Mouse (Mus musculus) cerebellum, postnatal 25 days (tissue): ENCODE results near the gene Gabpa.

ENCODE experiments used
- DNase-seq, 2 experiments: peaks; one replicate each; pipeline ENCODE4 v3.0.0; 2021; ENCODE audit warnings: mixed read lengths in 2 of 2

Gabpa gene

DNA sequence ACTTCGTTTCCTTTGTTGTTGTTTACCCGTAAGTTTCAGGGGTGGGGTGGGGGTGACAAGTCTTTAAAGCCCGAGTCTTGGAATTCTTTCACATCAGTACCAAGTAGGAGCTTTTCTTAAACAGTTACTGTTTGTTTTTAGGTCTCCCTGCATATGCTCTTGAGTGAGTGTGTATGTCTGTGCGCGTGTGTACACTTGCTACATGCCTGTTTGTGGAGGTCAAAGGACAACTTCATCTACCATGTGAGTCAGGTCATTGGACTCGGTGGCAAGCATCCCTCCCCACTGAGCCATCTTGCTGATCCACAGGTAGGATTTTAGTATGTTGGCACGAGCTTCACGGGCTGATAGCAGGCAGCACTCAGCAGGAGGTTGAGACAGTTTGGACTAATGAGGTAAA is 39.1 kb downstream of the Gabpa start:
- no peak for DNase-seq

DNA sequence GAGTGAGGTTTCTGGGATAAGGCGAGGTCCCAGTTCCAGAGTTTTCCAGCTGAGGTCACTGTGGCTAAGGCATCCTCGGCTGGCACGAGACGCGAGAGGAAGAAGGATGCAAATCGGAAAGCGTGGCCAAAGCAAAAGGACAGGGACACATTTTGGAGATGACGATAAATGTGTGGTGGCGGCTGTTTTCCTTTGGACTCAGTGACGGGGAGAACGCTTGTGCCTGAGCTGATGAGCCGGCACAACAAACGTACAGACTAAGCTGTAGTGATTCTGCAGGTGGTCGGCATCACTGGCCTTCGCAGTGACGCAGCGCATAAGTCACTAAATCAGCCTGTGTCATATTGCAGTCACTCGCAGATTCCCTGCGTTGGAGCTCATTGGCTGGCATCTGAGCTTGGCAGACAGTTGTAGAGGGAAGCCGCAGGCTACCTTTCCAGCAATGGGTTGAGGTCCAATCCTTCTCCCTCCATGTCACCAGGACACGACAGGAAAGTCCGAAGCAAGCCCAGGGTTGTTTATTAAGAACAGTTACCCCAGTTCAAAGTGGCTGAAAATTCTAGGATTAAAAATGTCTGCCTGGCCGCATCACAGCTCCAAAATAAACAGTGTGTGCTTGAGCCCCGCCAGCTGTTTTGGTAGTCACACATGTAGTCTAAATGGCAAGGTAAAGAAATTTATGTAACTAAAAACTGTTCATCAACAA is 40.4 kb downstream of the Gabpa start:
- peak; percentile 36 to 46 for DNase-seq

DNA sequence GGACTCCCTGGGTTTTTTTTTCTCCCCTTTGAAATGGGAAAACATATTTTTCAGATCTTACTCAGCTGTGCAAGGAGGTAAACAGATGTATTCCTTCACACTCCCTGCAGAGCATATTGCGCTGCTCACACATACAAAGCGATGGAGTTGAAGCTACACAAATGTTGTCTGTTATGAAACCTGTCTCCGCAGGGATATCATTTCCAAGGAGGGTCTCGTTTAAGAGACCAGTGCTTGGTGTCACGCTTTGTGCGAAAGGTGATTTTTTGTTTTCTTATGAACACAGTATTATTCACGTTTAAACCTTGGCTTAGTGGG is 41.0 kb downstream of the Gabpa start:
- no peak for DNase-seq

DNA sequence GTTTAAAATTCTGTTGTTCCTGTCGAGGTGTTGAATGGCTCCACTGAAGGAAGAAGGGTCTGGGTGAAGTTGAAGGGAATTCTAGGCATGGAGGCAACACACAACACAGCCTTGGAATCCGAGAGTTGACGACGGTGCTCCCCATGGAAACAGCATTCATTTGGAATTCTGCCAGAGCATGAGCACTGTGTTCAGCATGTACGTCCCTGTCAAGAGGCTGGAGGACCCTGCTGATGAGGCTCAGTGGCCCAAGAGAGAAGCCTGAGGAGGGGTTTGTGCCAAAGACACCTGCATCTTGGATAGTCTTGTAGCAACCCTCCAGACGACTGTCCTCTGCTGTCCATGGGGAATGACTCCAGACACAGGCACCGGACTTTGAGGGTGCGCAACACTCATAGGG is 41.4 kb downstream of the Gabpa start:
- DNase-seq: no peak

DNA sequence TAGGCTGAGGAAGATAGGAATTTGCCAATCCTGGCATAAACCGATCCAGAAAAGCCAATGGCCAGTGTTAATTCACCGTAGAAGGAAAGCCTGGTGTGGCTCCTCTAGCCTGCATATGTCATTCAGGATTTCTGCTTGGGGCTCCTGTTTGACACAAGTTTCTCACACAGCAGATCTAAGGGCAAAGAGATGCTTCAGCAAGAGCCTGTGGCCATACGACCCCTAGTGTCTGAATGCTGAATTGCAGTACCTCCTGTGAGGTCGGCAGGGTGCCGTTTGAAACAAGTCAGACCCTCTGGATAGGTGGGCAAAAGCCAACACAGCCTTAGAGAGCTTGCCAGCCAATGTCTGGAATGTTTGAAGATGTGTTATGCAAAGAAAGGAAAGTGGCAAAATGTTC is 44.4 kb downstream of the Gabpa start:
- DNase-seq: peak; percentile 75 to 87

DNA sequence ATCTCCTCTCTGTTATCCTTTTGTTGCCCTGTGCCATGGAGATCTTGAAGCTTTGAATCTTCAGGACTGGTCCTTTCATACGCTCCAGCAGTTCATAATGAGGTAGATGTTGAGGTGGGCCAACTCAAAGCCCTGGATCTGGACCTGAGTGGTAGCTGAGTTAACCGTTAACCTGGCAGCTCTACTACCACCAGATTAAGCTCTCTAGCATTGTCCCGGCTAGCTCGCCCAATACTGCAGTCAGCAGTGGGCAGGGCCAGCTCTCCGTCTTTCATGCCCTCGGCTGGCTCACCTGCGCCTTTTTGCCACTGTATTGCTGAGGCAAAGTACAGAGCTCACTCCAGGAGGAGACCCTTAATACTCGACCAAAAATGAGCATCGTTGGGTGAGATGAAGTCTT is 46.4 kb downstream of the Gabpa start:
- no peak for DNase-seq

DNA sequence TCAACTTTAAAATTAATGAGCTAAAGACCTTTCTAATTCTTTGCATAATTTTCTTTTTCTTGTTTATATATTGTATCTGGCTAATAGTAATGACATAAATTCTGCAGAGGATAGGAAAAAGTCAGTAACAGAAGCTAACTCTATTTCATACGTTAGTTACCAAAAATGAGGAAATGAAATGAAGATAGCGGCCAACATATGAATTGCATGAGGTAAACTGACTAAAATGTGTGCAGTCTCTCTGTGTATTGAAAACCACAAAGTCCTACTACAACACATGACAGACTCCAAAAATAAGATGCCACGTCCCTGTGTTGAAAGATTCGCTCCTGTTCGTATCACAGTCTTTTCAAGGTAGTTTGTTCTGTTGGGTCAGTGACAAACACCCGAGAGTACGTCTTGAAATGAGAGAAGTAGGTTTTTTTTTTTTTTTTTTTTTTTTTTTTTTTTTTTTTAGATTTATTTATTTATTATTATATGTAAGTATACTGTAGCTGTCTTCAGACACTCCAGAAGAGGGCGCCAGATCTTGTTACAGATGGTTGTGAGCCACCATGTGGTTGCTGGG is 47.1 kb downstream of the Gabpa start:
- no peak for DNase-seq

DNA sequence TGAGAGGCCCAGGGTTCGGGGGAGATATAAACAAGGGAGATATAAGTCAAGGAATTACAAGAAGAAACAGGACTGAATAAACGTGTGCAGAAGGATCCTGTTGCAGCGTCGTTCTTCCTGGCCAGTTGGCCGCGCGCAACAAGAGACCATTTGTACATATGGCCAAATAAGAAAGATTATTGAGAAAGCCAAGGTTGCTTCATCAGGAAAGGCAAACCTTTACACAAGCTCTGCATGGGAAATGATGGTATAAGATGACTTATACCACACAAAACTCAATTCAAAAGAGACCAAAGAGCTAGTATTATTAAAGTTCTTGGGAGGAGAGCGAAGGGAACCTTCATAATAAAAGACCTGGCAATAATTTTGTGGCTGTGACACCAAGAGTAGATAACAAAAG is 49.8 kb downstream of the Gabpa start:
- no peak for DNase-seq

DNA sequence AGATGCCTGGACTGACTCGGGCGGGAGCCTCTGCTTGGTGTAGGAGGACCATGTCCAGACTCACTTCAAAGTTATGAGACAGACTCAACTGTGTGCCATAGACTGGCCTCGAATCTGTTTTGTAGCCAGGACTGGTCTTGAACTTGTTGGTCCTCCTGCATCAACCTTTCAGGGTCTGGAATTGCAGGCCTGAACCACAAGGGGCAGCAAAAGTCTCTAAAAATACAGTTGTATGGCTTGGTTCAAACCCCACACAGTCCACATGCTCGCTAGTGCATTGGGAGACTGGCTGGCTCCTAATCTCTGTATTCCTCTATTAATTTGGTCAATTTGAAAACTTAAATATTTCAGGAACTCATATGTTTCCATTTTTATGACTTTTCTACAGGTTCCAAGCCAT is 68.3 kb downstream of the Gabpa start:
- DNase-seq: no peak

DNA sequence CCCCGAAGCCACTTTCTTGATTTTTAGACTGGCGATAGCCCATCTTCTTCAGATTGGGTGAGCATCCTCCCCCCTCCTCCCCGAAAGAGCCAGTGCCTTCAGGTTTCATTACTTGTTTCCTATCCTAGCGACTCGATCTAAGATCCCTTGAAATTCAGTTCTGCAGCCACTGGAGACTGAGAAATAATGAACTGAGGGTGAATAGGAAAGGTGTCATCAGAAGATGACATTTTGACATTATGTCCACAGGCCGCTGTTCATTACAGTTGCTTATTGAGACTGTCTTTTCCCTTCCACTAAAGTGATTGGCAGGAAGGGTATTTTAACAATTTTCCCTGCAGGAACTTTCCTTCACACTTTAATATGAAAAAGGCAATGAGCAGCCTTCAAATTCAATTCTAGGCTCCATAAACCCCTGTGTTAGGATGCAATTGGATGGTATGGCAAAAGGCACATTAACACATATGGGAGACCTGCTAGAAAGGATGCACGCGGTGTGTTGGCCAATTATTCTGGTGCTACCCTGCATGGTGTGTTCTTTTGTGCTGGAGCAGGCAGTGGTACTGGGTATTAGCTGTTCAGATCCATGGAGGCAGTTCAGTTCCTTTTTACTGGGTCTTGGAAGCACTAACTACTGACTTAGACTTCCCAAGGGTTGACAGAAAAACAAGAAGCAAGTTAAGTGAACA is 76.9 kb downstream of the Gabpa start:
- DNase-seq: no peak
